9 mouse cellular contexts compared by ENCODE assay signal in the genomic region with DNA sequence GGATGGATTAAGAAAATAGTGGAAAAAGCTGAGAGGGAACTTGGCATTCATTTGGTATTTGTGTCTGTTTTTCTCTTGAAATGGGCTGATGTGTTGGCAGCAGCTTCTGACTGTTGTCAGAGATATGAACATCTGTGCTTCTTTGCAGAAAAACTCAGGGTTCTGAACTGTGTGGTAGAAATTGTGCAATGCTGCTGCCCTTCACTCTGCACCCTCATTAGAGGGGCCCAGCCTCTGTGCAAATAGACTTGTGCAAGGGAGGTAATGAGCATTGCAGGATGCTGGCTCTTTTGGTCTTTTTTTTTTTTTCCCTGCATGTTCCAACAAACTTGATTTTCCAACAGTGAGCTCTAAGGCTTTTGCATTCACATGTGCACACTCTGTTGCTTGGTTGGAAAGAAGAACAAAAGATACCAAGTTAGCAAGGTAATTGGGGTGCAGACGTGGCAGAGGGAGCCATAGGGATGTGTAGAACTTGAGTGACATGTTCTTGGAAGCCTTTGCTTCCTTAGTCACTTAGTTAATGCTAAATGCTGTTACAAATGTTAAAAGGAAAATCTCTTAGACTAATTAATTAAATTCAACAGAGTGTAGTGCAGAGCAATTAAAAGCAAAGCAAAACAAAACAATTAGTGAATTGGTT. TPM values are rescaled to one million over a fixed set of nuclear protein-coding genes. Genes with fewer than 3 reads are reported as not detected.
DNase-seq lines count a peak whose midpoint lies in the region; ATAC-seq and TF ChIP-seq lines count a peak whose summit lies in the region.
"Had no signal": no experiment of that assay in that cellular context is flagged by ENCODE, and none has a peak within 500 bp of the region (broad histone marks: within the 10 kb centered on the region; RNA-seq: fewer than 3 reads in every experiment).

No protein-coding gene starts in this region.

- DNase-seq in midbrain, embryonic 10.5 days (ENCODE audit: low spot score), result no peak
- DNase-seq in forebrain, embryonic 14.5 days (ENCODE audit: low spot score), result peak; percentile 95
- DNase-seq in liver, embryonic 14.5 days (ENCODE audit: low read depth in 3 of 3, low spot score in 3 of 3), result no peak
- no peak for DNase-seq in adrenal gland, postnatal 14 days
- no peak for DNase-seq in adrenal gland, postnatal 10 days
- DNase-seq: cerebellum, adult 18-20 months; right cerebral cortex, postnatal 4 days had no signal

- H3K27ac ChIP-seq in midbrain, embryonic 12.5 days (replicated peaks), result no peak overlapping the region
- H3K27ac ChIP-seq in midbrain, embryonic 10.5 days (replicated peaks), result no peak overlapping the region
- no peak overlapping the region for H3K27ac ChIP-seq in forebrain, embryonic 14.5 days (ENCODE audit: low read depth, low read length)
- H3K27ac ChIP-seq in liver, embryonic 14.5 days, result no peak overlapping the region

- H3K4me2 ChIP-seq in midbrain, embryonic 12.5 days (replicated peaks), result no peak overlapping the region
- H3K4me2 ChIP-seq in forebrain, embryonic 14.5 days (ENCODE audit: low read length), result no peak overlapping the region
- no peak overlapping the region; the same call in 1 of the 2 replicates for H3K4me2 ChIP-seq in liver, embryonic 14.5 days (ENCODE audit: low read depth)
- no peak overlapping the region for H3K4me2 ChIP-seq in myocyte (ENCODE audit: low read depth)

- peak; percentile 54; the same call in 1 of the 2 replicates for ATAC-seq in midbrain, embryonic 12.5 days (ENCODE audit: low FRiP score, low read depth)
- peak; percentile 95 for ATAC-seq in forebrain, embryonic 14.5 days
- 0 out of 2 replicates have a peak, but pooled peaks have one; percentile 45 for ATAC-seq in liver, embryonic 14.5 days (ENCODE audit: insufficient read depth)

- no peak overlapping the region for H3K9ac ChIP-seq in midbrain, embryonic 12.5 days (replicated peaks)
- no peak overlapping the region for H3K9ac ChIP-seq in forebrain, embryonic 14.5 days (ENCODE audit: low read length)
- no peak overlapping the region for H3K9ac ChIP-seq in liver, embryonic 14.5 days (replicated peaks)

- H3ac ChIP-seq in myocyte (ENCODE audit: control insufficient read depth, insufficient read length), result no peak overlapping the region

- TF ChIP-seq CTCF in liver, embryonic 14.5 days (IDR thresholded peaks at IDR 0.05; ENCODE audit: low read depth), result no peak

- TF ChIP-seq POLR2A in myocyte (IDR thresholded peaks at IDR 0.05; ENCODE audit: insufficient read length, low read depth), result no peak

- 73% methylated on average over 1 of the region's 1 CpGs for WGBS in midbrain, embryonic 12.5 days
- WGBS in midbrain, embryonic 10.5 days, result 77% methylated on average over 1 of the region's 1 CpGs
- WGBS in forebrain, embryonic 14.5 days, result 10% methylated on average over 1 of the region's 1 CpGs
- 41% methylated on average over 1 of the region's 1 CpGs for WGBS in liver, embryonic 14.5 days (ENCODE audit: insufficient replicate concordance)

- no peaks in the 10 kb centered on the region for H3K79me2 ChIP-seq in myocyte (ENCODE audit: control insufficient read depth, insufficient read depth)

- H3K4me3 ChIP-seq in midbrain, embryonic 12.5 days, result no peak overlapping the region
- H3K4me3 ChIP-seq in midbrain, embryonic 10.5 days, result no peak overlapping the region
- no peak overlapping the region for H3K4me3 ChIP-seq in forebrain, embryonic 14.5 days (ENCODE audit: low read depth, low read length)
- H3K4me3 ChIP-seq in liver, embryonic 14.5 days (ENCODE audit: insufficient read depth in 1 of 2, low read depth in 2 of 2, low read length in 2 of 2), result no peak overlapping the region
- H3K4me3 ChIP-seq in myocyte, result no peak overlapping the region

- H3K4me1 ChIP-seq in midbrain, embryonic 12.5 days, result peaks cover 16% of the 10 kb centered on the region
- peaks cover 34% of the 10 kb centered on the region for H3K4me1 ChIP-seq in midbrain, embryonic 10.5 days
- H3K4me1 ChIP-seq in forebrain, embryonic 14.5 days (ENCODE audit: control insufficient read depth, insufficient read depth, low read length), result peaks cover 18% of the 10 kb centered on the region
- H3K4me1 ChIP-seq in liver, embryonic 14.5 days (replicated peaks; ENCODE audit: control insufficient read depth in 2 of 2, insufficient read depth in 2 of 2, low read length in 1 of 2), result peaks cover 0 to 27% of the 10 kb centered on the region in 2 experiments; a peak in 2 of 4 replicates

- no peak for TF ChIP-seq EP300 in liver, embryonic 14.5 days (IDR thresholded peaks at IDR 0.05; ENCODE audit: low read depth)

- no peaks in the 10 kb centered on the region for H3K36me3 ChIP-seq in midbrain, embryonic 12.5 days
- H3K36me3 ChIP-seq in midbrain, embryonic 10.5 days, result no peaks in the 10 kb centered on the region
- no peaks in the 10 kb centered on the region for H3K36me3 ChIP-seq in forebrain, embryonic 14.5 days (ENCODE audit: control insufficient read depth, insufficient read depth, low read length)
- no peaks in the 10 kb centered on the region for H3K36me3 ChIP-seq in liver, embryonic 14.5 days (replicated peaks; ENCODE audit: control insufficient read depth, insufficient read depth, low read depth)
- no peaks in the 10 kb centered on the region for H3K36me3 ChIP-seq in myocyte (ENCODE audit: control insufficient read depth, insufficient read depth)

- no peaks in the 10 kb centered on the region for H3K9me3 ChIP-seq in midbrain, embryonic 12.5 days
- no peaks in the 10 kb centered on the region for H3K9me3 ChIP-seq in midbrain, embryonic 10.5 days (replicated peaks)
- H3K9me3 ChIP-seq in forebrain, embryonic 14.5 days (replicated peaks; ENCODE audit: control insufficient read depth, low read length), result no peaks in the 10 kb centered on the region
- no peaks in the 10 kb centered on the region for H3K9me3 ChIP-seq in liver, embryonic 14.5 days (ENCODE audit: control insufficient read depth, low read length)

- H3K27me3 ChIP-seq in midbrain, embryonic 12.5 days, result no peaks in the 10 kb centered on the region
- no peaks in the 10 kb centered on the region for H3K27me3 ChIP-seq in midbrain, embryonic 10.5 days (ENCODE audit: low read depth, poor library complexity, severe bottlenecking)
- peaks cover 62% of the 10 kb centered on the region for H3K27me3 ChIP-seq in forebrain, embryonic 14.5 days (replicated peaks; ENCODE audit: control insufficient read depth, insufficient read depth, low read length)
- no peaks in the 10 kb centered on the region for H3K27me3 ChIP-seq in liver, embryonic 14.5 days (ENCODE audit: control insufficient read depth, insufficient read depth, low read length)
- H3K27me3 ChIP-seq in myocyte (ENCODE audit: control insufficient read depth, insufficient read depth, insufficient read length), result no peaks in the 10 kb centered on the region

TF ChIP-seq in myocyte, 11 proteins besides CTCF, POLR2A, EP300 and RAD21:
- TF ChIP-seq USF1 (IDR thresholded peaks at IDR 0.05; ENCODE audit: low read depth) (no peak), CEBPB (IDR thresholded peaks at IDR 0.05; ENCODE audit: insufficient read depth, poor library complexity, severe bottlenecking) (peak; percentile 83), MYOG (IDR thresholded peaks at IDR 0.05; ENCODE audit: control insufficient read depth in 1 of 3, insufficient read depth in 1 of 3, insufficient read length in 2 of 3, low read depth in 2 of 3) (no peak)
TF ChIP-seq in myocyte: peak in this region for 1.

RNA-seq across cellular contexts. Expression of a gene that starts 26.6 kb away (rescaled TPM):
- 24.1 and 25.5 TPM in 2 replicates for polyA plus RNA-seq in midbrain, embryonic 12.5 days (2016; fragmentation: Nextera tagmentation; extraction: Ambion mirVana)
- 13.8 and 15.6 TPM in 2 replicates for polyA plus RNA-seq in midbrain, embryonic 10.5 days (2016; fragmentation: Nextera tagmentation; extraction: Ambion mirVana)
- polyA plus RNA-seq in forebrain, embryonic 14.5 days (2014; fragmentation: Nextera tagmentation; extraction: Ambion mirVana), result 22.6 and 27.8 TPM in 2 replicates
- polyA plus RNA-seq in liver, embryonic 14.5 days (2012; rRNA removed), result 2.4 and 3.0 TPM in 2 replicates
- 3.5 and 3.9 TPM in 2 replicates for polyA plus RNA-seq in liver, embryonic 14.5 days (2014; fragmentation: Nextera tagmentation; extraction: Ambion mirVana)
- polyA plus RNA-seq in myocyte (2012; fragmentation: generic; extraction: Trizol), result 0.40 TPM
- 19.2 and 30.8 TPM in 2 replicates for total RNA-seq in adrenal gland, postnatal 14 days (2021)
- 10 to 100 TPM; 17.9 to 24.9 TPM for total RNA-seq in adrenal gland, postnatal 10 days (2021)

Comparison
In these comparisons a context has a peak if more than half of its experiments do, and no peak if none do; other contexts are left out.
1. ATAC-seq: peak in every context shown above with its lines; median percentile 95 in forebrain, embryonic 14.5 days; 54 in midbrain, embryonic 12.5 days; 45 in liver, embryonic 14.5 days.